Mouse (Mus musculus) thymus, postnatal 0 days (tissue): Measurements from ENCODE around the gene Tmprss12. TPM values are rescaled to one million over a fixed set of nuclear protein-coding genes. Genes with fewer than 3 reads are reported as not detected.
"Not testable (repeated sequence)": the region's sequence is repeated elsewhere in the genome, so short reads cannot be mapped to it uniquely, and the experiment has no call there.

Source experiments
- DNase-seq: peaks from one replicate; pipeline ENCODE4 v3.0.0-alpha.2; 2015; ENCODE audit warnings: low spot score
- polyA plus RNA-seq: library from polyadenylated mRNA; unstranded; fragments of >200 nt; fragmentation: Nextera tagmentation; extraction: Ambion mirVana; gene quantifications from 2 replicates; pipeline ENCODE4 v1.2.1, GENCODE M21; 2015

The Tmprss12 gene
- not detected in 2 replicates for polyA plus RNA-seq

DNA sequence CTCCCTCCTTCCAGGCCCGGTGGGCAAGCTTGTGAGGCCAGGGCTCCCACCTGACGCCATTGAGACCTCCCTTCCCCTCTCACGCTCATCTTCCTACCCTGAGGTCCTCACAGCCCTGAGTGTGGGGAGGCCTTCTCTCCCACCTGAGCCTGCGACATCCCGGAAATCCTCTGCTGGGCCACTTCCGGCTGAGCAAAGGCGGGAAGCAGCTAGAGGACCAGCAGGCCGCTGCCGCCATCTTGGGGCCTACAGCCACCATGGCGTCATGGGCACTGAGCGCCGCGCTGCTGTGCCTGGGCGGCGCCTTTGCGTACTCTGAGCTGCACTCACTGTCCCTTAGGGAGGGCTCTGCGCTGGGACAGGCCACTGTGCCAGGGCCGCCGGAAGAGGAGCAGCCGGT is at the start of gene Tmprss12:
Gene Tmprss12 (plus strand): TSS at position 212 of the 400 bp plus-strand sequence.
- no peak for DNase-seq

DNA sequence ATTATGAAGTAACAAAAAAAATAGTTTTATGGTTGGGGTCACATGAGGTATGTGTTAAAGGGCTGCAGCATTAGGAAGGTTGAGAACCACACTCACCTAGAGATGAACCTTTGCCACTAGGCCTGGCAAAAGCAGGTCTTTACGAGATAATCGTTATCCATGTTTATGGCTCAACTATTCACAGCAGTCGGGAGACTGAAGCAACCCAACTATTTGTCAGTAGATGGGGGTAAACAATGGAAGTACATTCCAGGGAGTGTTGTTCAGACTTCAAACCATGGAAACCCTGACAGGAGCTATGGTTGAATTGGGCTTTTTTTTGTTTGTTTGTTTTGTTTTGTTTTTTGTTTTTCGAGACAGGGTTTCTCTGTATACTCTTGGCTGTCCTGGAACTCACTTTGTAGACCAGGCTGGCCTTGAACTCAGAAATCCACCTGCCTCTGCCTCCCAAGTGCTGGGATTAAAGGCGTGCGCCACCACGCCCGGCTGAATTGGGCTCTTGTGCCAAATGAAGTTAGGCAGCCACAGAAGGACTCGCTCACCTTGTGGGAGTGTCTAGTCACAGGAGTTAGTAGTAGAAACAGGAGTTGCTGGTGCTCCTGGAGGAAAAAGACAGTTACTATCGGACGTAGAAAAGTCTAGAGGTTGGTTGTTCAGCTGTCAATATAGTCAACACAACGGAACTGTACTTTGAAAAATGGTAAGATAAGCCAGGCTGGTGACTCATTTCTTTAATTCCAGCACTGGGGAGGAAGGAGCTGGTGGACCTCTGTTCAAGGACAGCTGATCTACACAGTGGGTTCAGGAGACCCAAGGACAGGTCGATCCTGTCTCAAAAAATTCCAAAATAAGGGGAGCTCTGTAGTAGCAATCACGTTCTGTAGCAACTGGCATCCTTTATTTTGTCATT is 48.8 kb upstream of the Tmprss12 start:
- no peak for DNase-seq

GRCm38 (mm10) chr15:100235208-100235965 is 45.2 kb upstream of the Tmprss12 start:
- DNase-seq: no peak

DNA sequence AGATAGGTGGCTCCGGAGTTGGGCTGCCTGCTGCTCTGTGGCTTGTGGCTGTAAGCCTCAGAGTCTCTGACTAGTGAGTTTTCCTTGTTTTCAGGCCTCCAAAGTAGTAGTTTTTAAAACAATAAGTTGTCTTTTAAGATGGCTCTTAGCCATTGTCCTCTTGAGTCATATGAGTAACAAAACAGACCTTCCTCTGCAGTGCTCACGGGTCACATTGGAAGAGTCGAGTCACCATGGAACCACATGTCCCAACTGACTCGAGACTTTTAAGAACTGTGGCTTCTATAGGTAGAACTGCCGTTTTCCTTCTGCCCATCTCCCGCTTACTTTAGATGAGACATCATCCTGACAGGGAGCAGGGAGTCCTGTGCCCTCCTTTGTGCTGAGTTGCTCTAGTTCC is 43.7 kb upstream of the Tmprss12 start:
- DNase-seq: no peak

- DNase-seq: no peak
Observed at GRCm38 (mm10) chr15:100241780-100242179, 38.9 kb upstream of the Tmprss12 start.

DNA sequence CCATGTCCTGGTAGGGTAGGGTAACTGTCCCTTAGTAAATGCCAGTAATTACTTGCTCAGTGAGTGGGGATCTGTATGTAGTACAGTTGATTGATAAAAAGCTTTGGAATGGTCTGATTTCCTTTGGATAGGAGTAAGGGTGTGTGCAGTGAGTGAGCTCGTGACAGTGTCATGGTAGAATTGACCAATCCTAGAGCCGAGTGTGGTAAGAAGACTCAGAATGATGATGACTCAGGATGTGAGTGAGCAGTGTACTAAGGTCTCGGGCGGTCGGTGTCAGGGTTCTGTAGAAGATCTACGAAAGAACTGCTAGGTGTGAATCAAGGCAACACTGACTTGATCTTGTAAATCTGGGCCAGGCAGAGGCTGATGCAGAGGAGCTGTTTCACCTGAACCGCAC is 34.7 kb upstream of the Tmprss12 start:
- no peak for DNase-seq

DNA sequence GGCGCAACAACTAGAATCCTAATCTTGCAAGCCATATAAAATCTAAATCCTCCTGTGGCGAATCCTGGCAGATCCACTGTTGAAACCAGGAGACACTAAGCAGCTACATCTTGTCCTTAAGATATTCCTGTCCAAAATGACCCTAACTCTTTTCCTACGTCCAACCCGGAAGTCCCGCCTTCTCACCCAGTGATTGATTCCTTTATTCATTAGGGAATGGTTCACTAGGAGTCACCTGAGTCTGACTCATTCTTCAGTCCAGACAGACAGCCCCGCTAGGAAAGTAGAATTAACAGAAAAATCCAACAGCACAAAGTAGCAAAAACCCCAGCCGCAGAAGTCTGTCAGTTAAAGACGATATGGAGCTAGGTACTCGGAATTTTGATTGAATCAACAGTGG is 33.3 kb upstream of the Tmprss12 start:
- no peak for DNase-seq

DNA sequence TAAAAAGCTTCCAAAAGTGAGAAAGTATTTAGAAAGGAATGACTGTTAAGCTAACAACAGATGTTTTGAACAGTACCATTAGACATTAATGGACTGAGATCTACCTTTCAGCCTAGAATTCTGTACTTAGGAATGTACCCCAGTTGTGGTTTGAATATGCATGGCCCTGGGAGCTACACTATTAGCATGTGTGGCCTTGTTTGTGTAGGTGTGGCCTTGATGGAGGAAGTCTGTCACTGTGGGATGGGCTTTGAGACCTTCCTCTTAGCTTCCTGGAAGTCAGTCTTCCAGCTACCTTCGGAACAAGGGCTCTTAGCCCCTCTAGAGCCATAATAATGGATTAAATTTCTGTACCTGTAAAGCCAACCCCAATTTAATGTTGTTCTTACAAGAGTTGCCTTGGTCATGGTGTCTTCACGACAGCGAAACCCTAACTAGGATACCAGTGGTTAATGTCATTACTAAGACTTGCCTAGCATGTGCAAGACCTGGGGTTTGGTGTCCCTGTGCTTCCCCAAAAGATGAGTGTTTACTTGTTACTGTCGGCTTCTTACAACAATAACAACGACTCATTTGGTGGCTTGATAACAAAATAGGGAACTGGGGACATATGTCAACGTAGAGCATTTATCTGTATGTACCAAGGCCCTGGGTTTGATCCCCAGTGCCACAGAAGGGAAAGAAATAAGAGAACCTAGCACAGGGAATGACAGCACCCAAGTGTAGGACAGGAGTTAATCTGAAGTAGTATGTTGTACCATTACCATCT is 31.8 kb upstream of the Tmprss12 start:
- no peak for DNase-seq

DNA sequence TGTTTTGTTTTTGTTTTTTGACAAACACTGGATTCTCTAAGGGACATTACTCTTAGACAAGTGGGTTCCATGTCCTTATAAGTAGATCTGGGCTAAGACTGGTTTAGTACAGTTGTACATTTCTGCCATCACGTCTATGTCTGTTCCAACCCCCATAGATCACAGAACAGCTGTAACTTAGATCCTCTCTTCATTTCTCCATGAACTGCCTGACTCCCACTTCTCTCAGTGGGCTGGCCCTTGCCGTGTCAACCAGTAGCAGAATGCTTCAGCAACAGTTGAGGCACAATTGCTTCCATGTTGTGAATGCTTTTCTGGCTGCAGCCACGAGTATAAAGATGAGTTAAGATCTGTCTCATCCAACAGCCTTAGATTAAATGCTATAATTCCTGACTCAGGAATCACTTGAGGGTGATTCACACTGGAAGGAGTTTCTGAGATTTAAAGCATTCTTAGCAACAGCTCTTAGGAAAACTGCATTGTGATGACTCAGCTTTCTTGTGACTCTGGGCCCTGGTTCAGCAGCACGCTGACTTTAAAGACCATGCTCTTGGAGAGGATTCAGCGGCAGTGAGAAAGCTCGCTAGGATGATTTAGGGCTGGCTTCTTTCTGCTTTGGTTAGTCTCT is 29.4 kb upstream of the Tmprss12 start:
- no peak for DNase-seq

- DNase-seq: no peak
Observed at GRCm38 (mm10) chr15:100256386-100256785, 24.3 kb upstream of the Tmprss12 start.

DNA sequence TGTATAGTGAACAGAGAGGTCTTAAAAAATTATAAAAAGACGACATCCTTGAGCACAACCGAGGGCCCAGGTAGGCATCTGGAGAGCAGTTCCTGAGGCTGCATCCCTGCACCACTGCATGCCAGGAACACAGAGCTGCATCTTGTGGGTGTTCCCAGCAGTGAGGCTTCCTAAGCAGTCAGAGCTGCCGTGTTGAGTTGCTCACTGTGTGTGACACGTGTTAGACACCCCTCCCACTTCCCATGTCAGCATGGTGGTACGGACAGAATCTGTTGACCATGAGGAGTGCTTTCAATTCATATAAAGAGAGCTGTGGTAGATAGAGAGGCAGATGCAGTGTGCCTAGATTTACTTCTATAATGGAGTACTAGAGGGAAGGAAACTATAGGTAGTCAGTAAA is 23.3 kb upstream of the Tmprss12 start:
- no peak for DNase-seq

- DNase-seq: no peak
Observed at GRCm38 (mm10) chr15:100258646-100259425, 21.8 kb upstream of the Tmprss12 start.

- DNase-seq: not testable (repeated sequence)
Observed at GRCm38 (mm10) chr15:100260351-100260750, 20.3 kb upstream of the Tmprss12 start.

DNA sequence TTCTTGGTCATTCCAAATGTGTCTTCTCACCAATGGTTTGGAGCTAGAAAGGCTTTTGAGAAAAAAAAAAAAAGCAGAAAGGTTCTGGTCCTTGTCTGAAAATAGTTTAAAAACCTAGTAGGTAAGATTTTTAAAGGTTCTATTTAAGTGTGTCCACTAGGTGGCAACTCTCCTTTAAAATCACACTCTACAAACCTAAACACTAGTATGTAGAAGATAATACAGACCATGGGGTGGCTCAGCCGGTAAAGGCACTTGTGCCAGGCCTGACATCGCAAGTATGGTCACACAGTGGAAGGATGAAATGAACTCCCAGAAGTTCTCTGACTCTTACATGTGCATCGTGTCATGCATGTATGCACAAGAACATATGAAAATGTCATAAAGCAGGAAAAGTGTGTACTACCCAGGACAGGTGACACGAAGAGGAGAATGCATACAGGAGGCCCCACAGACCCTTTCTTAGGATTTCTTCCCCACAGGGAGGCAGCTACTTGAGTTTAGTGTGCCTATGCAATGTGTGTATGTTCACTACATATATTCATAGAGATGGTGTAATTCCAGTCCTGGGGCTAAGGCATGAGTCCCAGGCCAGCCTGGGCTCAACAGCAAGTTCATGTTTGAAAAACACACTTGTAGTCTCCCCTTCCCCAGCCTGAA is 17.3 kb upstream of the Tmprss12 start:
- peak; percentile 27 for DNase-seq

GRCm38 (mm10) chr15:100265586-100266325 is 14.9 kb upstream of the Tmprss12 start:
- DNase-seq: no peak

- DNase-seq: no peak
Observed at GRCm38 (mm10) chr15:100268916-100269315, 11.7 kb upstream of the Tmprss12 start.

GRCm38 (mm10) chr15:100269776-100270175 is 10.9 kb upstream of the Tmprss12 start:
- no peak for DNase-seq

- DNase-seq: not testable (repeated sequence)
Observed at GRCm38 (mm10) chr15:100270609-100271008, 10.0 kb upstream of the Tmprss12 start.

- DNase-seq: no peak
Observed at GRCm38 (mm10) chr15:100271411-100271810, 9.2 kb upstream of the Tmprss12 start.
